Mouse (Mus musculus) spleen, adult 2 months (tissue): Measurements from ENCODE around the gene Atp1a4. TPM values are rescaled to one million over a fixed set of nuclear protein-coding genes. Genes with fewer than 3 reads are reported as not detected.

Source experiments
- DNase-seq, 2 experiments: peaks; one replicate each; pipeline versions ENCODE4 v3.0.0 to v3.0.0-alpha.2; 2012 to 2021; ENCODE audit warnings: low spot score in 2 of 2, low read depth in 1 of 2
- H3K27ac ChIP-seq: fragments of 200-500 bp; 2 replicates; pipeline ENCODE4 v1.5.1; 2012; ENCODE audit warnings: low read length, inconsistent platforms; ENCODE audit not compliant: insufficient read depth
- H3K27me3 ChIP-seq: fragments of 200-500 bp; 2 replicates; pipeline ENCODE4 v1.6.1; 2012; ENCODE audit warnings: mild to moderate bottlenecking, moderate library complexity, low read length, inconsistent platforms; ENCODE audit not compliant: control insufficient read depth, insufficient read depth
- H3K36me3 ChIP-seq: fragments of 200-500 bp; 2 replicates; pipeline ENCODE4 v1.6.1; 2012; ENCODE audit warnings: mild to moderate bottlenecking, low read length, inconsistent platforms; ENCODE audit not compliant: control insufficient read depth, insufficient read depth
- H3K4me1 ChIP-seq: fragments of 200-500 bp; 2 replicates; pipeline ENCODE4 v1.6.1; 2011; ENCODE audit warnings: inconsistent platforms; ENCODE audit not compliant: control insufficient read depth, insufficient read depth, insufficient read length
- H3K4me3 ChIP-seq: fragments of 200-500 bp; 2 replicates; pipeline ENCODE4 v1.5.1; 2011; ENCODE audit warnings: mild to moderate bottlenecking, inconsistent platforms; ENCODE audit not compliant: insufficient read depth, insufficient read length; ENCODE audit errors: extremely low read depth
- CTCF ChIP-seq: fragments of 200-500 bp; IDR thresholded peaks from 2 replicates; pipeline ENCODE4 v1.5.1; 2011; ENCODE audit warnings: mild to moderate bottlenecking, inconsistent platforms; ENCODE audit not compliant: insufficient read depth, insufficient read length, insufficient replicate concordance; ENCODE audit errors: extremely low read depth
- POLR2A ChIP-seq: fragments of 200-500 bp; IDR thresholded peaks from 2 replicates; pipeline ENCODE4 v1.6.1; 2011; ENCODE audit warnings: low read depth, low read length, inconsistent platforms
- WGBS: fragments of 180-500 bp; shearing (Covaris S2); methylation state at CpG from one replicate; pipeline ENCODE4 v1.1.7; 2018; 5-methylcytosine and 5-hydroxymethylcytosine counted together
- polyA plus RNA-seq: library from polyadenylated mRNA; depleted of rRNA; stranded (reverse); fragments of >200 nt; gene quantifications from 2 replicates; pipeline ENCODE4 v1.2.3, GENCODE M21; 2012

The Atp1a4 gene
- polyA plus RNA-seq, 1 experiment = not detected

DNA sequence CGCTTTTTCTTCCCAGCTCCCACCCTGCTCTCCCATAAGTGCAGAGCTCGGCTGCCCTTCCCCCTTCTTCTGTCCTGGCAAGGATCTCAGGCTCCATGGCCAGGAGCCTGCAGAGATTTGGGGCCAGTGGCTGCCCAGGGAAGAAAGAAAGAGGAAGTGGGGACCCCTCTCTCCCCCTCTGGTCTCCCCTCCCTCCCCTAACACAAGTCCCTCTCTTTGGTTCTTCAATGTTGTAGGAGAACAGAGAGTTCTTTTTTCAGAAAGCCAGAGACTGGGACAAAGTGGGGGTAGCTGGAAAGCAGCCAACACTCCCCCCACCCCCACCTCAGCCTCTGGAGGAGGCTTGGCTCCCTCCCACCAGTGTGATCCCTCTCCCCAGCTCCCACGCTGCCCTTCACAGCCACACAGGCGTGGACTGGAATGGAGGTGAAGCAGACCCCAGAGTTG, 37.6 kb upstream of the Atp1a4 start:
- H3K27ac ChIP-seq = no peak overlapping the region
- H3K4me1 ChIP-seq = no peaks in the 10 kb centered on the region
- no peak for TF ChIP-seq CTCF
- TF ChIP-seq POLR2A = no peak
- no peaks in the 10 kb centered on the region for H3K36me3 ChIP-seq
- no peaks in the 10 kb centered on the region for H3K27me3 ChIP-seq
- no peak for DNase-seq
- WGBS = 80% methylated on average over 4 of the region's 4 CpGs
- no peak overlapping the region for H3K4me3 ChIP-seq

DNA sequence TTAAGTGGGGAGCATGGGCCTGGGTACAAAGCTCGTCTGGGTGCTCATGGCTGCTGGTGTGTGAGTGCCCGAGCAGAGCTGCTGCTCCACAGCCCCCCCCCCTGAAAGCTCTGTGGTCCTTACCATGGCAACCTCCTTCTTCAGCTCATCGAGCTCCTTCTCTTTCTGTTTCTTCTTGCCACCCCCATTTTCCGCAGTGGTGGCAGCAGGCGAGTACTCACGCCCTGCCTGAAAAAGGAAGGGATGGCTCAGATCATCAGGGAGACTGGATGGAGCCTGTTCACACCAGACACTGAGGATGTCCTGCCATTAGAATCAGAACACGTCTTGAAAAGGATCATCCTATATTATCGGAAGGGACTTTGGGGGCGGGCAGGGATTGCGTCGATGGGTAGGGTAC, 35.2 kb upstream of the Atp1a4 start:
- Histone ChIP-seq H3K27me3 (no peaks in the 10 kb centered on the region), H3K27ac (no peak overlapping the region), H3K36me3 (no peaks in the 10 kb centered on the region), H3K4me3 (no peak overlapping the region), H3K4me1 (no peaks in the 10 kb centered on the region)
- TF ChIP-seq CTCF (no peak), POLR2A (no peak)
- no peak for DNase-seq
- 92% methylated on average over 11 of the region's 11 CpGs for WGBS

DNA sequence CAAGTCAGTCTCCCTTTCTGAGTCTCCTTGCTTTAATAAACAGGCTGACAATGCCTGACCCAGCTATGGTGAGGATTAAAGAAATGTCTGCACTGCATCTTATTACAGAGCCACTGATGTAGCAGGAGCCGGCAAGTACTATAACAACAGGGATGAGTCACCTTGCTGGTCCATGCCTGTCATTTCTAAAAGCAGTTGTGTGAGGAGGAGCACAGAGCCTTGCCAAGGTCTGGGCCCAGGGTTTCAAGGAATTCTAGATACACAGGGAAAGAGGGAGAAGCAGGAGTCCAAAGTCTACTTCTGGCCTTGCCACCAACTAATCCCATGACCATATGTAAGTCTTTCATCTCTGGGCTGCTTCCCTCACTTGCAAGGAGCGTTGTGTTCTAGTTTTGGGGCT, 34.7 kb upstream of the Atp1a4 start:
- no peaks in the 10 kb centered on the region for H3K27me3 ChIP-seq
- no peak overlapping the region for H3K27ac ChIP-seq
- no peak overlapping the region for H3K4me3 ChIP-seq
- 96% methylated on average over 2 of the region's 2 CpGs for WGBS
- H3K4me1 ChIP-seq = no peaks in the 10 kb centered on the region
- no peak for TF ChIP-seq CTCF
- no peak for TF ChIP-seq POLR2A
- no peak for DNase-seq
- no peaks in the 10 kb centered on the region for H3K36me3 ChIP-seq

DNA sequence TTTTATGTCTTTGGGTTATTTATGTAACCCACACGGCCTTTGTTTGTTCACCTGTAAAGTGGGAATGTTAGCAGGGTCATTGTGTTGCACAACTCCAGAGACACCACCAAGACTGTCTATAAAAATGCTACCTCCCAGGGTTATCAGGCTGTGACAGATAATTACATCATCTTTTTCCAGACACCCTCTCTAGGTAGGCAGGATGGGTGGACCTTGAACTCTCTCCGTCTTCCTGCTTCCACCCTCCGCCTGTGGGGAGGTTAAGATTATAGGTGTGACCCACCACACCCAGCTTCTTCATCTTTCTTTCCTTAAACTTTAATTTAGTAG, 31.4 kb upstream of the Atp1a4 start:
- no peaks in the 10 kb centered on the region for H3K27me3 ChIP-seq
- no peak overlapping the region for H3K4me3 ChIP-seq
- no peak for TF ChIP-seq CTCF
- TF ChIP-seq POLR2A = no peak
- H3K36me3 ChIP-seq = no peaks in the 10 kb centered on the region
- 81% methylated on average over 3 of the region's 3 CpGs for WGBS
- H3K4me1 ChIP-seq = no peaks in the 10 kb centered on the region
- no peak overlapping the region for H3K27ac ChIP-seq
- DNase-seq = no peak

DNA sequence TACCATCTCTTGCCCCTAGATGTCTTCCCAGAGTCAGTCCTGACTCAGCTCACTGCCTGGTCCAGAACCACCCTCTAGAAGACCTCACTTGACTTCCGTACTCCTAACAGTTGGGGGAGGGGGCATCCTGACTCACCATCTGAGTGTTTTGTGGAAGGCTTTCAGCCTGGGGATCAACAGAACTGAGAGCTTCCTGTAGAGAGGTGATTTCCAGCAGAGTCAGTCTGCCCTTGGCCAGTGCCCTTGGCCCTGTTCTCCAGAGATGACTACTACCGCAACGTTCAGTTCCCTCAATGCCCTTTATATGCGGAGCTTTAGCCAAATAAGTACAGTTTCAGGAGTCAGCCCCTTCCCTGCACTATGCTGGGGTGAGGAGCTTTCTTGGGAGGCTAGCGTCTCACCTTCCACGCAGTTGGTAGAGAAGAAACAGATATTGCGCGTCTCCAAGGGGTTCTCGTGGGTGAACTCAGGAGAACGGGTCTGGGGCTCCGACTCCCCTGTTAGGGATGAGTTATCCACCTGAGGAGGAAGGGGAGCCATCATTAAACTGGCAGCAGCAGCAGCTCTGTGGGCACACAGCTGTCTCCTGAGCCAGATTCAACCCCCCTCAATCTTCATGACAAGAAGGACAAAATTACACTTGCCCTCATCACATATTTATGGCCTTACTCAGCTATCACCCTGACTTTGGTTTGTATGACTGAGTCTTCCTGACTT, 30.8 kb upstream of the Atp1a4 start:
- no peak overlapping the region for H3K4me3 ChIP-seq
- no peaks in the 10 kb centered on the region for H3K27me3 ChIP-seq
- H3K27ac ChIP-seq = no peak overlapping the region
- no peaks in the 10 kb centered on the region for H3K36me3 ChIP-seq
- H3K4me1 ChIP-seq = no peaks in the 10 kb centered on the region
- TF ChIP-seq POLR2A = no peak
- TF ChIP-seq CTCF = no peak
- WGBS = 89% methylated on average over 11 of the region's 11 CpGs
- no peak for DNase-seq

DNA sequence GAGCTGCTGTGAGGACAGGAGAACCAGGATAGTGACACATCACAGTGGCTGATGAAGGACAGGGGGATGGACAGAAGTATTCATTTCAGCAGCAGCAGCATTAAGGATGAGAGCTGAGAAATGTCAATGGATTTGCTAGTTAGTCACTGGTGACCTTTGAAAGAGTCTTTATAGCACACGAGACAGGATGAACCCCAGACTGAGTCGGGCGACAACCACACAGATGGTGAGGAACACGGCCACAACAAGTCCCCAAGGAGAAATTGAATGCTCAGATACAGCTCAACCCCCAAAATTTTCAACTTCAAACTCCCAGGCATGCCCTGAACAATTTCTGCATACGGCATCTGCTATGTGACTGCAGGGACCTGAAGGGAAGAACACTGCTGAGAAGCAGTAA, 28.5 kb upstream of the Atp1a4 start:
- H3K36me3 ChIP-seq = no peaks in the 10 kb centered on the region
- DNase-seq = no peak
- TF ChIP-seq CTCF (no peak), POLR2A (no peak)
- no peak overlapping the region for H3K4me3 ChIP-seq
- 38% methylated on average over 5 of the region's 5 CpGs for WGBS
- no peaks in the 10 kb centered on the region for H3K27me3 ChIP-seq
- no peaks in the 10 kb centered on the region for H3K4me1 ChIP-seq
- H3K27ac ChIP-seq = no peak overlapping the region

DNA sequence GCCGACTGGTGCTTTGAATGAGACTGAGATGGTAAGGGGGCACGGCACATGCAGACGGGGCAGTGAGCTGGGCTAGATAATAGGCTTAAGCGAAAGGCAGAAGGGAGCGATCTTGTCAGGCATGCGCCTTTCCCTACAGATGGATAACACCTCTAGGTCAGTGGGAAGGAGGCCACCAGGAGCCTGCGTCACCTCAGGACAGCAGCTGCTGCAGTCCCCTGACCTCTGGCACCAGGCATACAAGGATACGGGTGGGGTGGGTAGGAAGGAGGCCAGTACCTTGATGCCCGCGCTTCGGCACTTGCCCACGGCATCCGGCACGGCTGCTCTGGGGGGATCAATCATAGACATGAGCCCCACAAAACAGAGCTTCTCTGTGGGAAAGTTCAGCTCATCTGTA, 26.0 kb upstream of the Atp1a4 start:
- no peak overlapping the region for H3K4me3 ChIP-seq
- H3K36me3 ChIP-seq = no peaks in the 10 kb centered on the region
- TF ChIP-seq CTCF (no peak), POLR2A (no peak)
- 97% methylated on average over 14 of the region's 14 CpGs for WGBS
- no peak for DNase-seq
- no peak overlapping the region for H3K27ac ChIP-seq
- no peaks in the 10 kb centered on the region for H3K27me3 ChIP-seq
- H3K4me1 ChIP-seq = no peaks in the 10 kb centered on the region
